Mouse (Mus musculus) spleen, postnatal 14 days (tissue): Measurements from ENCODE around the gene Kremen1.

Experiments
- DNase-seq, 2 experiments: peaks; one replicate each; pipeline ENCODE4 v3.0.0; 2021 to 2022; ENCODE audit warnings: low spot score in 2 of 2

Kremen1 gene

GRCm38 (mm10) chr11:5219910-5220447 lies 41.4 kb downstream of the Kremen1 start:
- no peak for DNase-seq

GRCm38 (mm10) chr11:5219371-5219770 lies 42.0 kb downstream of the Kremen1 start:
- no peak for DNase-seq

- no peak for DNase-seq
These were observed 45.8 kb downstream of the Kremen1 start for GRCm38 (mm10) chr11:5215401-5216187.

- no peak for DNase-seq
These were observed 46.8 kb downstream of the Kremen1 start for GRCm38 (mm10) chr11:5214483-5215040.

GRCm38 (mm10) chr11:5203054-5203453 lies 58.3 kb downstream of the Kremen1 start:
- no peak for DNase-seq

GRCm38 (mm10) chr11:5201799-5202680 lies 59.3 kb downstream of the Kremen1 start:
- DNase-seq, result no peak

GRCm38 (mm10) chr11:5199879-5200278 lies 61.5 kb downstream of the Kremen1 start:
- no peak for DNase-seq

GRCm38 (mm10) chr11:5197068-5197467 lies 64.3 kb downstream of the Kremen1 start:
- DNase-seq, result no peak

- no peak for DNase-seq
These were observed 64.8 kb downstream of the Kremen1 start for GRCm38 (mm10) chr11:5196583-5196982.

GRCm38 (mm10) chr11:5193576-5193881 lies 67.8 kb downstream of the Kremen1 start:
- DNase-seq, result no peak

GRCm38 (mm10) chr11:5192840-5193575 lies 68.3 kb downstream of the Kremen1 start:
- DNase-seq, result no peak

GRCm38 (mm10) chr11:5192084-5192516 lies 69.3 kb downstream of the Kremen1 start:
- DNase-seq, result no peak

- DNase-seq, result no peak
These were observed 72.0 kb downstream of the Kremen1 start for GRCm38 (mm10) chr11:5189239-5189933.

- no peak for DNase-seq
These were observed 73.2 kb downstream of the Kremen1 start for GRCm38 (mm10) chr11:5188170-5188569.

- no peak for DNase-seq
These were observed 76.5 kb downstream of the Kremen1 start for GRCm38 (mm10) chr11:5184832-5185231.

- DNase-seq, result no peak
These were observed 77.1 kb downstream of the Kremen1 start for GRCm38 (mm10) chr11:5184250-5184649.

GRCm38 (mm10) chr11:5182870-5183269 lies 78.5 kb downstream of the Kremen1 start:
- DNase-seq, result no peak

- DNase-seq, result peak; percentile 71 to 85
These were observed 79.4 kb downstream of the Kremen1 start for GRCm38 (mm10) chr11:5181850-5182404.

GRCm38 (mm10) chr11:5179391-5179790 lies 82.0 kb downstream of the Kremen1 start:
- DNase-seq, result no peak

- peak; percentile 18 to 19 for DNase-seq
These were observed 84.2 kb downstream of the Kremen1 start for GRCm38 (mm10) chr11:5177171-5177570.

- no peak for DNase-seq
These were observed 84.7 kb downstream of the Kremen1 start for GRCm38 (mm10) chr11:5176685-5177084.
